11 mouse cellular contexts compared by ENCODE assay signal in the genomic region with DNA sequence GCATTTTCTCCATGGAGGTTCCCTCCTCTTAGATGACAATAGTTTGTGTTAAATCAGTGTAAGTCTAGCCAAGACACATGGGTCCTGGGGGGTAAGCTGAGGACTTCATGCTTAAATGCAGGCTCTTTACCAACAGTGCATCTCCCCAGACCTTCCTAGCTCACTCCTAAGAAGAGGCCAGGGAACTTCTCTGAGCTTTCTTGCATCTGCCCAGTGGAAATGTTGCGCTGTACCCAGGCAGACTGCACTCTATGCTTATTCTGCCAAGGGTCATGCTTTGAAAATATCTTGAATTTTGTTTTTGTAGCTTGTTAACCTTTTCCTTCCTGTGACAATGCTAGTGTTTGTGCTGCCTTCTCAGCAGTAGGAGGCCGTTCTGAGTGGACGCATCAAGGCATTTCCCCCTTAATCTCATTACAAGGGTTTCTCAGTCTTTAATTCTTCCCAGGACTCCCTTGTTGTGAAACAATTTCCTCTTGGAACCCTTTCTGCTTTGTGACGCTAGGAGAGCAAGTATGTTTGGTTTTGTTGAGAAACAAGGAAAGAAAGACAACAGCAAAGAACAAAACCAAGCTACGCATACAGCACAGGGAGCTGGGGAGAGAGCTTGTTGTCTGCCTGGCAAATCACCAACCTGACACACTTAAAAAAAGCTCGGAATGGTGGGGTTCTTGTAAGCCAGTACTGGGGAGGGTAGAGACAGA.
DNase-seq lines count a peak whose midpoint lies in the region; ATAC-seq lines count a peak whose summit lies in the region.
"Had no signal": no experiment of that assay in that cellular context is flagged by ENCODE, and none has a peak within 500 bp of the region (broad histone marks: within the 10 kb centered on the region; RNA-seq: fewer than 3 reads in every experiment).

No protein-coding gene starts in this region.

- ATAC-seq in kidney, embryonic 15.5 days (replicated peaks; ENCODE audit: low FRiP score), result no peak
- peak; percentile 59; the same call in 1 of the 2 replicates for ATAC-seq in lung, embryonic 16.5 days (ENCODE audit: low read depth)
- no peak for ATAC-seq in granulocyte monocyte progenitor cell, adult 5-6 weeks (replicated peaks; ENCODE audit: poor library complexity, severe bottlenecking)
- ATAC-seq: forebrain, postnatal 0 days had no signal

- whole genome bisulfite sequencing in kidney, embryonic 15.5 days, result 48% methylated on average over 6 of the region's 6 CpGs
- 55% methylated on average over 6 of the region's 6 CpGs for WGBS in lung, embryonic 16.5 days

- no peaks in the 10 kb centered on the region for H3K9me3 ChIP-seq in kidney, embryonic 15.5 days (replicated peaks)
- no peaks in the 10 kb centered on the region for H3K9me3 ChIP-seq in lung, embryonic 16.5 days (ENCODE audit: control insufficient read depth, low read length)

- H3K27ac ChIP-seq in kidney, embryonic 15.5 days, result peak overlapping the region; percentile 66
- H3K27ac ChIP-seq in brown adipose tissue, adult 24 weeks (replicated peaks; ENCODE audit: low read depth, low read length), result peak overlapping the region; percentile 20; the same call in 1 of the 2 replicates
- peak overlapping the region; percentile 54 for H3K27ac ChIP-seq in lung, embryonic 16.5 days (ENCODE audit: low read length)

- no peak overlapping the region for H3K4me2 ChIP-seq in kidney, embryonic 15.5 days
- no peak overlapping the region for H3K4me2 ChIP-seq in lung, embryonic 16.5 days (ENCODE audit: low read depth, low read length)
- H3K4me2 ChIP-seq: liver, embryonic 11.5 days had no signal

- H3K4me1 ChIP-seq in kidney, embryonic 15.5 days, result peaks cover 34% of the 10 kb centered on the region
- peaks cover 10% of the 10 kb centered on the region for H3K4me1 ChIP-seq in brown adipose tissue, adult 24 weeks (ENCODE audit: control insufficient read depth, insufficient read depth, insufficient read length, low read length)
- peaks cover 12% of the 10 kb centered on the region; the same call in 1 of the 2 replicates for H3K4me1 ChIP-seq in lung, embryonic 16.5 days (replicated peaks; ENCODE audit: control insufficient read depth, insufficient read depth, low read length)

- no peaks in the 10 kb centered on the region for H3K36me3 ChIP-seq in kidney, embryonic 15.5 days
- no peaks in the 10 kb centered on the region for H3K36me3 ChIP-seq in lung, embryonic 16.5 days (ENCODE audit: control insufficient read depth, insufficient read depth, low read length)

- no peak for DNase-seq in kidney, adult 9 months
- DNase-seq in gonadal fat pad, adult 2 months (ENCODE audit: low read depth), result peak; percentile 90
- DNase-seq in thymus, postnatal 25 days, result no peak
- DNase-seq: forebrain, postnatal 0 days; layer of hippocampus, adult 9-11 months; thymus, adult 2 months had no signal

- no peak overlapping the region for H3K4me3 ChIP-seq in kidney, embryonic 15.5 days (replicated peaks)
- H3K4me3 ChIP-seq in brown adipose tissue, adult 24 weeks (ENCODE audit: insufficient read depth, low read depth, low read length), result no peak overlapping the region
- no peak overlapping the region for H3K4me3 ChIP-seq in lung, embryonic 16.5 days (ENCODE audit: low read length)

- H3K27me3 ChIP-seq in kidney, embryonic 15.5 days, result no peaks in the 10 kb centered on the region
- no peaks in the 10 kb centered on the region for H3K27me3 ChIP-seq in lung, embryonic 16.5 days (ENCODE audit: control insufficient read depth, insufficient read depth, low read depth, low read length)

- H3K9ac ChIP-seq in kidney, embryonic 15.5 days, result no peak overlapping the region
- no peak overlapping the region; the same call in 1 of the 2 replicates for H3K9ac ChIP-seq in lung, embryonic 16.5 days (ENCODE audit: low read length)
- H3K9ac ChIP-seq: forebrain, postnatal 0 days had no signal
